Mouse (Mus musculus) bone marrow, adult 2 months (tissue): Measurements from ENCODE around the gene Zfp534.
"Not testable (repeated sequence)": the region's sequence is repeated elsewhere in the genome, so short reads cannot be mapped to it uniquely, and the experiment has no call there.

ENCODE experiments used
- CTCF ChIP-seq: fragments of 200-500 bp; IDR thresholded peaks from 2 replicates; pipeline ENCODE4 v1.5.1; 2011; ENCODE audit warnings: low read length, control low read depth; ENCODE audit not compliant: control insufficient read depth, insufficient read depth
- POLR2A ChIP-seq: fragments of 200-500 bp; IDR thresholded peaks from 2 replicates; pipeline ENCODE4 v1.6.1; 2011; ENCODE audit warnings: low read depth, mild to moderate bottlenecking, control low read depth, low read length, borderline replicate concordance; ENCODE audit not compliant: control insufficient read depth

GRCm38 (mm10) chr4:147746255-147746654 lies 43.9 kb upstream of the Zfp534 start:
- not testable (repeated sequence) for TF ChIP-seq POLR2A, CTCF
